Mouse (Mus musculus) hindbrain, postnatal 0 days (tissue): ENCODE measurements around the gene Cdh26. TPM values are rescaled to one million over a fixed set of nuclear protein-coding genes. Genes with fewer than 3 reads are reported as not detected.

Experiments
- ATAC-seq: fragments of 200-750 bp; cut with Nextera tagmentation; 2 replicates; pipeline ENCODE4 v1.8.0; 2017; ENCODE audit warnings: mild to moderate bottlenecking, moderate TSS enrichment, moderate library complexity
- DNase-seq: peaks from one replicate; pipeline ENCODE4 v3.0.0-alpha.2; 2015; ENCODE audit warnings: low spot score
- H3K27ac ChIP-seq: fragments of 300-500 bp; sonication (generic); 2 replicates; pipeline ENCODE4 v1.5.1; 2014; ENCODE audit warnings: mild to moderate bottlenecking
- H3K27me3 ChIP-seq: fragments of 300-500 bp; sonication (generic); 2 replicates; pipeline ENCODE4 v1.6.1; 2014; ENCODE audit warnings: low read length, mixed read lengths; ENCODE audit not compliant: insufficient read depth
- H3K36me3 ChIP-seq: fragments of 300-500 bp; sonication (generic); 2 replicates; pipeline ENCODE4 v1.6.1; 2014; ENCODE audit warnings: low read length, mixed read lengths; ENCODE audit not compliant: insufficient read depth
- H3K4me1 ChIP-seq: fragments of 300-500 bp; sonication (generic); 2 replicates; pipeline ENCODE4 v1.6.1; 2014; ENCODE audit warnings: antibody characterized with exemption, low read length, mixed read lengths; ENCODE audit not compliant: insufficient read depth
- H3K4me2 ChIP-seq: fragments of 300-500 bp; sonication (generic); 2 replicates; pipeline ENCODE4 v1.6.1; 2014; ENCODE audit warnings: low read depth, mild to moderate bottlenecking, low read length, moderate library complexity, mixed read lengths
- H3K4me3 ChIP-seq: fragments of 300-500 bp; sonication (generic); 2 replicates; pipeline ENCODE4 v1.5.1; 2014; ENCODE audit warnings: low read length
- H3K9ac ChIP-seq: fragments of 300-500 bp; sonication (generic); replicated peaks from 2 replicates; pipeline ENCODE4 v1.6.1; 2014; ENCODE audit warnings: mild to moderate bottlenecking, low read length, moderate library complexity, mixed read lengths
- H3K9me3 ChIP-seq: fragments of 300-500 bp; sonication (generic); 2 replicates; pipeline ENCODE4 v1.6.1; 2016; ENCODE audit warnings: low read length, mixed read lengths
- CTCF ChIP-seq: IDR thresholded peaks from 2 replicates; pipeline ENCODE4 v1.5.1; 2016; ENCODE audit warnings: antibody characterized with exemption, control low read depth, low read depth
- WGBS: fragments of 180-500 bp; shearing (Covaris S2); extraction: QIAGEN DNeasy Blood & Tissue Kit; methylation state at CpG from one replicate; pipeline ENCODE4 v1.1.7; 2014; 5-methylcytosine and 5-hydroxymethylcytosine counted together
- polyA plus RNA-seq: library from polyadenylated mRNA; unstranded; fragments of >200 nt; fragmentation: Nextera tagmentation; extraction: Ambion mirVana; gene quantifications from 2 replicates; pipeline ENCODE4 v1.2.1, GENCODE M21; 2015
- total RNA-seq: library from RNA; depleted of rRNA; stranded (reverse); fragments of >200 nt; gene quantifications from 2 replicates; pipeline ENCODE4 v1.2.3, GENCODE M21; 2014

Gene Cdh26
- total and polyA plus RNA-seq, 2 experiments from 2014 or later, result 0.38 to 0.42 TPM

DNA sequence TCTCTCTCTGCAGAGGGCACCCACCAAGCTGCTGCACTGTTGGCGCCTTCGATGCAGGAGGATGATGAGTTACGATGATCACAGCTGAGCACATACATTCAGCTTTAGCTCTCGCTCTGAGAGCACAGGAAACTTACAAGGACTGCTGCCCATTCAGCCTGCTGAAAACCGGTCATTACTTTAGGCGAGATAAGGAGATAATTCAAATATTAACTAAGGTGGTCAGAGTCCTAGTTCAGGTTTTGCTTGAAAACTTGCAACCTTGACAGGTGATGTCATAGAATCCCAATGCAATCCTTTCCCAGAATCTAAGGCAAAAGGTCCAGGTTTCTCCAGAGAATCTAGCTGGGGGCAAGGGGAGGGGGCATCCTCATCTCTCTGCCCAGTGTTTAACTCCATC, 905 bp upstream of the Cdh26 start:
- Histone ChIP-seq H3K9me3 (no peaks in the 10 kb centered on the region), H3K27ac (no peak overlapping the region), H3K4me2 (no peak overlapping the region), H3K27me3 (no peaks in the 10 kb centered on the region), H3K9ac (no peak overlapping the region), H3K4me1 (no peaks in the 10 kb centered on the region), H3K36me3 (0 out of 2 replicates have a peak, but pooled peaks cover 3% of the 10 kb centered on the region), H3K4me3 (no peak overlapping the region)
- WGBS, result 77% methylated on average over 6 of the region's 6 CpGs
- ATAC-seq (no peak), DNase-seq (no peak)
- no peak for TF ChIP-seq CTCF

DNA sequence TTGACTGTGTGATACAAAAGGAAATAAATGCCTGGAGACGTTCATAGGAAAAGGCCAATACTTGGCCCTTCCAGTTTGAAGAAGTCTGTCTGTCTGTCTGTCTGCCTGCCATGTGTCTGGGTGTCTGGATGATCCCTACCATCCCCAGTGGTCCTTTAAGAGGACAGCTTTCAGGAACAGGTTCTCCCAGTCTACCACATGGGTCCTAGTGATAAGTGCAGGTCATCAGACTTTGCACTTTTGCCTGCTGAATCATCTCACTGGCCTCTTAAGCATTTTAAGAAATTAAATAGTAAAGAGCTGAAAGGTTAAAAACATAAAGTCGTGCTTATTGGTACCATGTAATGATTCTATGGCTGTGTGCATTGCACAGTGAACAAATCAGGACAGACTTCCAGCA, 3.2 kb downstream of the Cdh26 start:
- H3K4me3 ChIP-seq, result no peak overlapping the region
- H3K27ac ChIP-seq, result no peak overlapping the region
- no peak for DNase-seq
- no peaks in the 10 kb centered on the region for H3K4me1 ChIP-seq
- no peak for ATAC-seq
- H3K36me3 ChIP-seq, result no peaks in the 10 kb centered on the region
- 76% methylated on average over 2 of the region's 2 CpGs for WGBS
- H3K9ac ChIP-seq, result no peak overlapping the region
- no peaks in the 10 kb centered on the region for H3K9me3 ChIP-seq
- H3K27me3 ChIP-seq, result no peaks in the 10 kb centered on the region
- no peak for TF ChIP-seq CTCF
- H3K4me2 ChIP-seq, result no peak overlapping the region

DNA sequence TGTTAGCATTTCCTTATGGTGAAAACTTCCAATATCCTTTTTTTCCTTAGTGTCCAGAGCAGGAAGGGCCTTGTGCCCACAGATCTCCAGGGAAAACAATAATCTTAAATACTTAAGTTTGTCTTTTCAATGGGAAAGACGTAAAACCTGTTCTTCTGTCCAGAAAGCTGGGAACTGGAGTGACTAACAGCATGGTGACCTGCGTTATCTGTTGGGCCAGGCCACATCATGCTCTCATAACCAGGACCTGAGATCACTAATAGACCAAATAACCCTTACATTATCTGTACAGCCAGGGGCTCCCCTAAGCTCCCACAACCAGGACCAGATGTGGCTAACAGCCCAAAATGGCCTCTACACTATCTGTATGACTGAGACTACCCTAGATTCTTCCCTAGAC, 3.6 kb downstream of the Cdh26 start:
- Histone ChIP-seq H3K9me3 (no peaks in the 10 kb centered on the region), H3K36me3 (no peaks in the 10 kb centered on the region), H3K4me2 (no peak overlapping the region), H3K27me3 (no peaks in the 10 kb centered on the region), H3K4me3 (no peak overlapping the region), H3K4me1 (no peaks in the 10 kb centered on the region), H3K9ac (no peak overlapping the region), H3K27ac (no peak overlapping the region)
- WGBS, result 91% methylated on average over 2 of the region's 2 CpGs
- no peak for TF ChIP-seq CTCF
- no peak for ATAC-seq
- no peak for DNase-seq

DNA sequence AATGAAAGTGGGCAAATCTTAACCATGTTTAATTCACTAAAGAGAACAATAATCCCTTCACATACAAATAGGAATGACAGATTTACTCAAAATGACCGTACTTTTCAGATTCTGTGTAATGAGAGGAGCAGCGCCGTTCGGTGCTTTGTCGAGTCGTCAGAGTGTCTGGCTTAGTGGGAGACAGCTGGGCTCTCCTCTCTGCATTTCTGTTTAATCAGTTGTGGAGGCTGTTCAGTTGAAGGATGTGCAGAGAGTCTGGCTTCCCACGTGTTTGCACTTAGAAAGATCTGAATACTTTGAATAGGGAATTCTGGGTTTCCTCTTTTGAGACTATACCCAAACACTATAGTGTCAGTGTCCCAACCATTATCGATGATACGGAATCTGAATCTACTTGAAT, 7.0 kb downstream of the Cdh26 start:
- no peaks in the 10 kb centered on the region for H3K4me1 ChIP-seq
- DNase-seq (no peak), ATAC-seq (no peak)
- TF ChIP-seq CTCF, result no peak
- H3K4me2 ChIP-seq, result no peak overlapping the region
- no peaks in the 10 kb centered on the region for H3K27me3 ChIP-seq
- no peak overlapping the region for H3K4me3 ChIP-seq
- H3K9me3 ChIP-seq, result no peaks in the 10 kb centered on the region
- no peaks in the 10 kb centered on the region for H3K36me3 ChIP-seq
- no peak overlapping the region for H3K27ac ChIP-seq
- 52% methylated on average over 9 of the region's 9 CpGs for WGBS
- no peak overlapping the region for H3K9ac ChIP-seq

DNA sequence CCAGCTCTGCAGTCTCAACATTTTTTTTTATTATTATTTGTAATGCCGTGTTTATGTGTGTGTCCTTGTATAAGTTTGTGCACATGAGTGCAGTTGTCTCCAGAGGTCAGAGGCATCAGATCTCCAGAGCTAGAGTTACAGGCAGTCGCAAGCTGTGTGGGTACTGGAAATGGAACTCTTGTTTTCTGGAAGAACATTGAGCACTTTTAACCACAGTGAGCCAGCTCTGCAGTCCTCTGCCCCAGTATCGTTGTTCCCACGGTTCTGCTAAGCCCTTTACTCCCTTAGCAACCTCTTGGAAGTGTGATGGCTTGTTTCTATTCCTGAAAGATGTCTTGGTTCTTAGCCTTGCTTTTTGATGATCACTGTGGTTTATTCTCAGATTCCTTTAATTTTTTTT, 19.1 kb downstream of the Cdh26 start:
- 72% methylated on average over 4 of the region's 4 CpGs for WGBS
- H3K9ac ChIP-seq, result no peak overlapping the region
- H3K4me1 ChIP-seq, result no peaks in the 10 kb centered on the region
- H3K27me3 ChIP-seq, result no peaks in the 10 kb centered on the region
- H3K27ac ChIP-seq, result no peak overlapping the region
- H3K36me3 ChIP-seq, result no peaks in the 10 kb centered on the region
- no peak for TF ChIP-seq CTCF
- ATAC-seq (no peak), DNase-seq (no peak)
- no peak overlapping the region for H3K4me3 ChIP-seq
- H3K9me3 ChIP-seq, result no peaks in the 10 kb centered on the region
- no peak overlapping the region for H3K4me2 ChIP-seq

DNA sequence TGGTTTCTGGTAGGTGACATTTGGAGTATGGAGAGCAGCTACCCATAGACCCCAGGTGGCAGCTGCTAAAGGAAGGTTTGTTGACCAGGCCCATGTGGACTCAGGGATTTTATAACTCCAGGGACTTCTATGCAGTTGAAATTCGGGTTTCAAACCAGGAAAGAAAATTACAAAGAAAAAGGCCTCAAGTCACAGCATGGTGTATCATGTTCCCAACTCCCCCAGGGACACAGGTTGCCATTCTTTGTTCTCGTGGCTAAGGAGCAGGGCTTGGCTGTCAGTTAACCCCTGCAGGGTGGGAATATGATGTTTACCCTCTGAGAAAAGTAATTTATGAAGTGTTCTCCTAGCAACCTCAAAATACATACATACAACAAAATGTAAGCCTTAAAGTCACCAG, 19.9 kb downstream of the Cdh26 start:
- no peaks in the 10 kb centered on the region for H3K4me1 ChIP-seq

DNA sequence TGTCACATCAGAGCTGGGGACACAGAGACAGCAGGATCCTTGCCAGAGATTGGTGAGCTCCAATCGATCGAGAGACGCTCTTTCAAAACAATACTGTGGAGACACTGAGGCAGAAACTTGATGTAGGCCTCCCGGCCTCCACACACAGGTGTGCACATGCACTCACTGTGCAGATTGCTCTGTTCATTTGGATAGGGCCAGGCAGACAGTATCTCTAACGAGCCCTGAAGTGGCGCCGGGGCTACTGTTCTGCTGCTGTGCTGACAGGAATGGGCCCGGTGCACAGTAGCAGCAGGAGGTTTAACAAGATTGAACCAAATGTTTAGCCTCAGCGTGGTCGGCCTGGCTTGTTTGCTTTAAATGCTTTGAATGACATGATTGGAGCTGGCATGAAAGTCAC, 20.6 kb downstream of the Cdh26 start:
- TF ChIP-seq CTCF, result no peak
- Histone ChIP-seq H3K4me3 (no peak overlapping the region), H3K4me1 (0 out of 2 replicates have a peak, but pooled peaks cover 4% of the 10 kb centered on the region), H3K27ac (no peak overlapping the region), H3K9ac (no peak overlapping the region), H3K9me3 (no peaks in the 10 kb centered on the region), H3K27me3 (no peaks in the 10 kb centered on the region), H3K36me3 (no peaks in the 10 kb centered on the region), H3K4me2 (no peak overlapping the region)
- ATAC-seq (no peak), DNase-seq (no peak)
- WGBS, result 53% methylated on average over 10 of the region's 10 CpGs

More for the DNA sequence above, 19.9 kb downstream of the Cdh26 start:
- no peaks in the 10 kb centered on the region for H3K36me3 ChIP-seq
- no peaks in the 10 kb centered on the region for H3K27me3 ChIP-seq
- ATAC-seq (no peak), DNase-seq (no peak)
- TF ChIP-seq CTCF, result no peak
- no peaks in the 10 kb centered on the region for H3K9me3 ChIP-seq
- H3K4me2 ChIP-seq, result no peak overlapping the region
- no peak overlapping the region for H3K9ac ChIP-seq
- WGBS, result 15% methylated on average over 2 of the region's 2 CpGs
- no peak overlapping the region for H3K27ac ChIP-seq
- H3K4me3 ChIP-seq, result no peak overlapping the region
